Mouse (Mus musculus): ENCODE measurements around the gene Tbxa2r. TPM values are rescaled to one million over a fixed set of nuclear protein-coding genes. Genes with fewer than 3 reads are reported as not detected.

The Tbxa2r gene
- total and polyA plus RNA-seq, 3 experiments: 0.12 to 0.30 (median 0.13) TPM

GRCm38 (mm10) chr10:81346453-81347067 is 18.0 kb downstream of the Tbxa2r start:
- TF ChIP-seq POLR2AphosphoS2 (IDR thresholded peaks at IDR 0.05; ENCODE audit: low read depth, low read length) (no peak), ETS1 (conservative IDR thresholded peaks at IDR 0.05; ENCODE audit: low read depth, low read length) (no peak), CHD1 (IDR thresholded peaks at IDR 0.05; ENCODE audit: low read depth, low read length) (no peak), MAX (IDR thresholded peaks at IDR 0.05; ENCODE audit: low read length) (no peak)
- Histone ChIP-seq H3K27ac (ENCODE audit: insufficient read depth, low read depth) (no peak overlapping the region), H3K4me3 (replicated peaks in 1 of 3; ENCODE audit: low read depth in 2 of 3, low read length in 2 of 3, poor library complexity in 1 of 3) (no peak overlapping the region), H3K36me3 (replicated peaks in 1 of 2; ENCODE audit: control insufficient read depth in 1 of 2, insufficient read depth in 1 of 2, low read length in 1 of 2) (peaks cover 20 to 37% of the 10 kb centered on the region in 2 experiments), H3K9ac (ENCODE audit: insufficient read depth, low read depth) (no peak overlapping the region), H3K4me2 (ENCODE audit: insufficient read depth, low read depth, poor library complexity, severe bottlenecking) (no peak overlapping the region), H3K4me1 (ENCODE audit: control insufficient read depth in 1 of 2, insufficient read depth in 2 of 2) (peaks cover 2 to 40% of the 10 kb centered on the region in 2 experiments; a peak in 2 of 4 replicates), H3K79me2 (replicated peaks; ENCODE audit: control insufficient read depth, extremely low read depth, insufficient read depth, poor library complexity, severe bottlenecking) (no peaks in the 10 kb centered on the region), H3K9me3 (replicated peaks; ENCODE audit: low read length) (no peaks in the 10 kb centered on the region), H3K27me3 (replicated peaks) (peaks cover 21% of the 10 kb centered on the region)
- dilution Hi-C loops (cut with MboI; ENCODE audit: extremely low pct_ligation_motif_present, extremely low pct_unique_long_range_greater_than_20kb, low sequenced_read_pairs): no loop called here
- in situ Hi-C loops (cut with MboI; ENCODE audit: low pct_ligation_motif_present, low pct_unique_long_range_greater_than_20kb, low sequenced_read_pairs): no loop called here
- DNase-seq (ENCODE audit: extremely low read depth): no peak

- Histone ChIP-seq H3K27ac (ENCODE audit: insufficient read depth, low read depth) (no peak overlapping the region), H3K27me3 (replicated peaks) (no peaks in the 10 kb centered on the region), H3K4me1 (ENCODE audit: control insufficient read depth in 1 of 2, insufficient read depth in 2 of 2) (peaks cover 7 to 37% of the 10 kb centered on the region in 2 experiments), H3K9me3 (replicated peaks; ENCODE audit: low read length) (no peaks in the 10 kb centered on the region), H3K4me3 (replicated peaks in 1 of 3; ENCODE audit: low read depth in 2 of 3, low read length in 2 of 3, poor library complexity in 1 of 3) (peak overlapping the region; percentile 74 to 89 (median 80)), H3K4me2 (ENCODE audit: insufficient read depth, low read depth, poor library complexity, severe bottlenecking) (peak overlapping the region; percentile 89), H3K9ac (ENCODE audit: insufficient read depth, low read depth) (peak overlapping the region; percentile 80; the same call in 1 of the 2 replicates), H3K79me2 (replicated peaks; ENCODE audit: control insufficient read depth, extremely low read depth, insufficient read depth, poor library complexity, severe bottlenecking) (no peaks in the 10 kb centered on the region), H3K36me3 (replicated peaks in 1 of 2; ENCODE audit: control insufficient read depth in 1 of 2, insufficient read depth in 1 of 2, low read length in 1 of 2) (peaks cover 20 to 37% of the 10 kb centered on the region in 2 experiments)
- TF ChIP-seq E2F4 (IDR thresholded peaks at IDR 0.05; ENCODE audit: insufficient replicate concordance, low read depth, low read length) (no peak), ZC3H11A (IDR thresholded peaks at IDR 0.05; ENCODE audit: low read depth, low read length) (no peak), NELFE (IDR thresholded peaks at IDR 0.05; ENCODE audit: low read depth, low read length) (no peak), NRF1 (IDR thresholded peaks at IDR 0.05; ENCODE audit: low read depth, low read length) (no peak), ZNF384 (IDR thresholded peaks at IDR 0.05; ENCODE audit: low read depth, low read length) (no peak), IRF4 (IDR thresholded peaks at IDR 0.05; ENCODE audit: low read depth, low read length) (no peak), POLR2A (IDR thresholded peaks at IDR 0.05; ENCODE audit: low read depth, low read length) (no peak), JUN (IDR thresholded peaks at IDR 0.05; ENCODE audit: insufficient read depth, low read depth, low read length) (no peak), ZMIZ1 (IDR thresholded peaks at IDR 0.05; ENCODE audit: low read depth, low read length) (no peak), ETS1 (conservative IDR thresholded peaks at IDR 0.05; ENCODE audit: low read depth, low read length) (no peak), JUND (conservative IDR thresholded peaks at IDR 0.05; ENCODE audit: low read depth, low read length) (no peak), CTCF (conservative IDR thresholded peaks at IDR 0.05 in 1 of 2, IDR thresholded peaks at IDR 0.05 in 1 of 2; ENCODE audit: low read depth in 2 of 2, low read length in 2 of 2) (no peak)
- peak; percentile 70 for DNase-seq (ENCODE audit: extremely low read depth)
- in situ Hi-C loops (cut with MboI; ENCODE audit: low pct_ligation_motif_present, low pct_unique_long_range_greater_than_20kb, low sequenced_read_pairs) (no loop called here), dilution Hi-C loops (cut with MboI; ENCODE audit: extremely low pct_ligation_motif_present, extremely low pct_unique_long_range_greater_than_20kb, low sequenced_read_pairs) (no loop called here)
Observed at GRCm38 (mm10) chr10:81349146-81349545, 20.6 kb downstream of the Tbxa2r start.
